Mouse (Mus musculus): ENCODE data around the gene Lrg1.

Lrg1 gene

DNA sequence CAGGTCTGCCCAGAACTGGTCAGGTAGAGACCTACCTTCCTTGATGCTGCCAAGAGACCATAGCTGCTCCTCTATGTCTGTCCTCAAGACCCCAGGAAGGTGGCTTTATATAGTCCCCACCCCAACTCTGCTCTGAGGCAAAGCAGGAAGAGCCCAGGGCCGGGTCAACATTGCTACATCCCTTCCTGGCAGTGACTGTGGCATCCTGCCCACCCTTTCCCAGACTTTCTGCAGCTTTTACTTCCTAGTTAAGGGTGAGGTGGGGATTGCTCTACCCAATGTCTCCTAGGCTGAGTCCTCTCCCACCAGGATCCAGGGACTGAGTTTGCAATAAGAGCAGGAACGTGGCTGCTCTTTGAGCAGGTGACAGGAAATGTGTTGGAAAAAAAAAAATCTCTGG lies at the start of gene Lrg1:
Lrg1 (minus strand) TSS at position 176 of the 400 bp plus-strand sequence.
- no peak for DNase-seq (ENCODE audit: low spot score)

DNA sequence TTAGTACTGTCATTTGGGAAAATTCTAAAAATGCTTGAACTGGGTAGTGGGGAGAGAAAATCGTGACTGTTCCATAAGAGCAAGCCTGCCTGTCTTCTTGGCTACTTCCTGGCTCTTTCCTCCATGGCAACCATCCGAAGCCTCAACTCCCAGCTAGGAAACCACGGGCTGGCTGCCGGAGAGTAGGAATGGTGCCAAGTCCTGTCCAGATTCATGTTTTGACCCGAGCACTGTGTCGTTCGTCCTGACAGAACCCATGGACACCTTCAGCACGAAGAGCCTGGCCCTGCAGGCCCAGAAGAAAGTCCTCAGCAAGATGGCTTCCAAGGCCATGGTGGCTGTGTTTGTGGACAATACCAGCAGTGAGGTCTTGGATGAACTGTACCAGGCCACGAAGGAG lies 49.7 kb upstream of the Lrg1 start:
- no peak for DNase-seq (ENCODE audit: low spot score)

DNA sequence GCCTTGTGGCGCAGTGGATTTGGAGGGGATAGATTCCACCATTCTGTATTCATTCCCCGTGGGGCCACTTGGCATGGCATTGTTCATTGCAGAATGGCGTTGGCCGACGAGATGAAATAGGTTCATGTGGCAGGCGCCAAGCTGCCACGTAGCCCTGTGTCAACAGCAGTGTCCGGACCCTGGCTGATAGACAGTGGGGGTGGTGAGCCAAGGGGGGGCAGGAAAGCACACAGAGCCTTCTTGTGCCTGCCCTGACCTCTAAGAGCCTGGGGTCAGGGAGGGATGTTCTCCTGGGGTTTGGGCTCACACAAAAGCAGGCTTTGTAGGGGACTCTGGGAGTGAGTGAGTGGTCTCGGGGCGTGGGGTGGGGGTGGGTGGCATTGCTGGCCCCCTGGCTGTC lies 48.8 kb upstream of the Lrg1 start:
- DNase-seq (ENCODE audit: low spot score) = no peak

DNA sequence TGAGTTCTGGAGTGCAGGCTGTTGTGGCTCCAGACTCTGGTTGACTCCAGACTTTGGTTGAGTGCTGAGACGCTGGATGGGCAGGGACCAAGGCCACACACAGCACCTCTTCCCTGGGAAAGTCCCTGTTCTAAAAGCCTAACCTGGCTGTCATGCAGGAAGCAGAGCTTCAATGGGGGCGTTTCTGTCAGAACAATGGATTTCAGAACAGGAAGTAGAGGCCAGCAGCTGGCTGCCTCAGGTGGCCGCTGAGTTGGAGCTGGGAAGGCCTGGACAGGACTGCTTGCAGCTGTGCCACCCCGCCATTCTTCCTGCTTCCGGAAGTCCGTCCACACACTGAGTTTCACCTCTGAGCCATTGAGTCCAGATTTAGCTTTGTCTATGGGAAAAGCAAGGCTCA lies 48.0 kb upstream of the Lrg1 start:
- DNase-seq (ENCODE audit: low spot score) = no peak

DNA sequence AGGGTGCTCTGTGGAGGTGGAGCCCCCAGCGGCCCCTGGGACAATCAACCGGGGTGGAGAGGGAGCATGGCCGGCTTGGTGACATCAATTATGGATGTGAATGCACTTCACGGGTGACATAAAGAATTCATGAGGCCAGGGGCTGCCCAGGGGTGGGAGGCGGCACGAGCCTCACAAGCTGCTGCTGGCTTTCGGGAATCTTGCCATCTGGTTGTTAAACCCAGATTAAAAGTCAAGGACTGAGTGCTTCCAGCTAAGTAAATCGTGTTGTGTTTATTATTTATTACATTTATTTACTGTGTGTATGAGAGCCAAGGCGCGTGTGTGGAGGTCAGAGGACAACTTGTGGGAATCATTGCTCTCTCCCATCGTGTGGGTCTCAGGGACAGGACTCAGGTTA lies 43.9 kb upstream of the Lrg1 start:
- no peak for DNase-seq (ENCODE audit: low spot score)

DNA sequence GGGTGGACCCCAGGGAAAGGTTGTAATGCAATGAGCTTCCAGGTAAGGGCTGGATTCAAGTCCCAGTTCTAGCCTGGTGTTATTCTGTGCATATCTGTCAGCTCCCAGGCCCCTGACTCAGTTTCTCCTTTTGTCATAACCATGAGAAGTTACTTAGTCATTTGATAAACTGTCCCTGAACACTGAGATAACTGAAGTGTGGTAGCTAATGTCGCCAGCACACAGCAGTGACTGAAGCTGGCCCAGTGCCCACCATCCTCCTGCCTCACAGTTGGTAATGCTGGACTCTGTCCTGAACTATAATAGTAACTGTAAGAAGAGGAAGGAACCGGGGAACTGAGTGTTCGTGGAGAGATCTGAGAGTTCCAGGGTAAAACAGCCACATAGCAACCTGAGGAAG lies 42.7 kb upstream of the Lrg1 start:
- DNase-seq (ENCODE audit: low spot score) = no peak

DNA sequence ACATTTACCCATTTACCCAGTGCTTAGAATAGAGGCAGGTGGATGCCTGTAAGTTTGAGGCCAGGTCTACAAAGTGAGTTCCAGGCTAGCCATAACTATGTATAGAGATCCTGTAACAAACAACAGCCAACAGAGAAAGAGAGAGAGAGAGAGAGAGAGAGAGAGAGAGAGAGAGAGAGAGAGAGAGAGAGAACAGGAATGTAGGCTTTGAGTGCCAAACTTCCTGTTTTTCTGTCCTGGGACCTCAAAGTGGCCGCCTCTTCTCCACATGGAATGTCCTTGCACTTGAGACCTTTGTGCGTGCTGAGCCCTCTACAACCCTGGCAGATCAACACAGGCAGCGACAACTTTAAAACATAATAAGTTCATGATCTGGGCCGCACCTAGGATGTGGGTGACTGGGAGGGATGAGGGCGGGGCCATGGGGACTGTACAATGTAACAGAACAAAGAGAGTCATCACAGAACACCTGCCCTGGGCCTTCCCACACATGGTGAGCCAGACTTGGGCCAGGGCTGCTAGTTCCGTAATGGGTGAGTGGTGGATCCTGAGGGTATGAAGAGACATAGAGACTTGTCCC lies 41.8 kb upstream of the Lrg1 start:
- no peak for DNase-seq (ENCODE audit: low spot score)

DNA sequence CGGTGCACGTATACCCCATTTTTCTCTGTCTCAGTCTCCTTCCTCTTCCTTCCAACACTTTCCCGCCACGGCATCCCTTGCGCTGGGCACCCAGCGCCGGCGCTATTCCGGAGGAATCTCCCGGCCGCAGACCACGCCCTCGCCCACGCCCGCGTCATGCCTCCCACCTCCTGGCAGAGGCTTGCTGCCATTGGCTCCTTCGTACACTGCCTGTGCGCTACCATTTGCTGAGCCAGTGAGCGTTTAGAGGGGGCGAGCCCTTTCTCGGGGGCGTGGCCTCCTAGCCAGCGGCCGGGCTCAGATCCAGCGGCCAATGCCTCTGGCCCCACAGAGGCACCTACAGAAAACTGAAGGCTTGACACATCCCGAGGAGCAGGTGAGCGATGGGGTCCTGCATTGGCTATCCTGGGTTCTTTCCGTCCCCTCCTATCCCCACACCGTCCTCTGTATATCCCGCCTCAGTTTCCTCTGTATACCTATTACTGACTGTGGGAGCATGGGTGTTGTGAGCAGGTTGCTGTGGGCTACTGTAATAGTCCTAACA lies 40.5 kb upstream of the Lrg1 start, which contains the start of gene Tnfaip8l1:
Tnfaip8l1 (plus strand) TSS at position 247 of the 544 bp plus-strand sequence.
- peak; percentile 88 for DNase-seq (ENCODE audit: low spot score)

DNA sequence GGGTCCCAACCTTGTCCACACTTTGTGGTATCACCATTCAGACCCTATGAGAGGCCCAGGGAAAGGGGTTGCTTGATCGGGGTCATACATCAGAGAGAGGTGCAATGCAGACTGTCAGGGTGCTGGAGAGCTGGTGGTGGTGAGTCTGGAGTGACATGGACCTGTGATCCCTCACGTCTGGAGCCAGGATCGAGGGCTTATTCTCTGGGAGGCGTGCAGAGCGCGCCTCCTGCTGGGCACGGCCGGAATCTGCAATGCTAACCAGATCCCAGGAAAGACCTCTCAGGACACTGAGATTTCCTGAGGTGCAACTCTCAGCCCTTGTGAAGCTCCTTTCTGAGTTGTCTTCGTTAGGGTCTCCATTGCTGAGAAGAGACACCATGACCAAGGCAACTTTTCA lies 37.9 kb upstream of the Lrg1 start:
- DNase-seq (ENCODE audit: low spot score) = peak; percentile 52

DNA sequence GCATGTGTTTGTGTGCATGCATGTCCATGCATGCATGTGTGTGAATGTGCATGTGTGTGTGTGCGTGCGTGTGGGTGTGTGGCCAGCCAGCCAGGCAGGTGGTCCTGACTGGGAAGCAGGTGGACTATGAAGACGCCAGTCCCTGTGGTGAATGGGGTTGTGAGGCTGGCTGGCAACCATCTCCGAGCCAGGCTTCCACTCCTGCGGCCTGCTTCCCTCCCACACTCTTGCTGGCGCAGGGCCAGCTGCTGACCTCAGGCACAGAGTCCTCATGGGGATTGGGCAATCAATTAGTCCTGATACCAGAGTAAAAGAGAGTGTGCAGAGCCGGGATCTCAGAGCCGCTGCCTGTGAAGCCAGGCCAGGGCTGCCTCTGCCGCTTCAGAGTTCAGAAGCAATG lies 31.8 kb upstream of the Lrg1 start:
- no peak for DNase-seq (ENCODE audit: low spot score)

DNA sequence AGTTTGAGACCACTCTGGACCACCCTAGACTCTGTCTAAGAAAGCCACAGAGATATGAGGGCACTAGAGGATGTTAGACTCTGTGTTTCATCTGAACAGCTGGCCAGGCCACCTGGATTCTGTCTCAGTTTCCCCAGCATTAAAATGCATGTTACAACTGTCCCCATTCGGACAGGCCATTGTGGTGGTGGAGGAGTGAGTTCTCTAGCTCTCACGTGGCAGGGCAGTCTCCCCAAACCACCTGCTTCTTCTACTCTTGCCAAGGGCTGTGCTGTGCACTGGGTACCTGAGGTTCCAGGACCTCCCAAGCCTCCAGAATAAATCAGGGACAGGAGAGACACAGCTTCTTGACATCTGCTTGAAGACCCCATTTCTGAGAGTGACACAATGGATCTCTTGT lies 28.1 kb upstream of the Lrg1 start:
- DNase-seq (ENCODE audit: low spot score) = no peak

DNA sequence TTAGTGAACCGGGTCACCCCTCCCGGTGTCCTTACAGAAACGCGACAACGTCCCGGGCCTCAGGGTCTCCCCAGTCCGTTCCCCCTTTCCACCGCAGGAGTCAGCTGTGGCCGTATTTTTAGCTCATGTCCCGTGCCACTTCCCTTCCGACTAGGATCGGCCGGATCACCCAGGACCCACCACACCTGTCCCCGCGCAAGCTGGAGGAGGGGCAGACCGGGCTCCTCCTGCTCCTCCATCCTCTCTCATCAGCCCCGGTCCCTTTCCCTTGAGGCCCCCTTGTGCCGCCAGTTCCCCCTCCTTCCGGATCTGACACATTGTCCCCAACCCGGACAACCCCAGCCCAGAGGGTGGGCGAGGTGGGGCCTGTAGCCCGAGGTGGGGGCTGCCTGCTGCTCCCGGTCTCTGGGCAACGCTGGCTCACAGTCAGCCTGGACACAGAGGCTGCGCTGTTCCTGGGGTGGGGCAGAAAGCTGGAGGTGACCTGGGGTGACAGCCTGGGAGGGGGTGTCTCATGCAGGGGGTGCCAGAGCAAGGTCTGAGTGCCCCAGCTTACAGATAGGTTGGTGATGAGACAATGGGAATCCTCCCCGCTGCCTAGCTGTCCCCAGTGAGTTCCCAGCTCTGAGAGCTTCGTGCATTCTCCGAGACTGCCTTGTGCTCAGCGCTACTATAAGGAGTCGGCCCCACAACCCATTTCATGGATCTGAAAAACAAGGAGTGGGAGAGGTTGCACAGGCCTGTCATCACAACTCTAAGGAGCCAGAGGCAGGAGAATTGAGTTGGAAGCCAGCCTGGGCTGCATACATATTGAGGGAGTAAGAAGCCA lies 27.2 kb upstream of the Lrg1 start:
- DNase-seq (ENCODE audit: low spot score) = no peak

DNA sequence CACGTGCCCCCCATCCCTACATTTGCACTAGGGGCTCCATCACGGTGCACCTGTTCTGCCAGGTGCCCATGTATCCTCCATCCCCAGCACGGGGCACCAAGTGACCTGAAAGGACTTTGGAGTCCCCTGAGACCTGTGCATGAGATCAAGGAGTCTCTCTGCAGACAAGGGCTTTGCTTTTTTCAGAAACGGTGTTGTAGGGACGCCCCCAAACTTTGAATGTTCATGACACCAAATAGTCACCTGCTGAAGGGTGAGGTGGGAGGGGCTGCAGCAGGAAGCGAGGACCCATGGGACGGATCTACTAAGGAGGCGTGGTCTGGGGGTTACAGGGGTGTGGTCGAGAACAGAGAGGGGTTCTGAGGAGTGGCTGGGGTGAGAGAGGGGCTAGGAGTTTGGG lies 26.5 kb upstream of the Lrg1 start:
- no peak for DNase-seq (ENCODE audit: low spot score)

DNA sequence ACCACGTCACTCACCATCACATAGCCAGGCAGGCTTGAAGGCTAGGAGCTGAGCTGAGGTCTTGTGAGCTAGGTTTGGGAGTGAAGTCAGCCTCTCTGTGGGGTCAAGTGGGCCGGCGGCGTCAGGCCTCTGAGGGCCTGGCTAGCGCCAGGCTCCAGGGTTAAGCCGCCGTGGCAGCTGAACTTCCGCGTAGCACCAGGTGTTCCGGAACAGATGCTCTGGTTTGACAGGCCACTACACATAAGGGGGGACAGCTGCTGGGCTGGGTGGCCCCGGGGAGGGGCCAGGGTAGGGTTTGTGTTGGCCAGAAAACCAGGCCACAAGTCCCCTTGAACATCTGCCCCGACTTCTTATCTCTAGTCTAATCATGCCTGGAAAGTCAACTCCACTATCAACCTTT lies 25.6 kb upstream of the Lrg1 start:
- DNase-seq (ENCODE audit: low spot score) = no peak

DNA sequence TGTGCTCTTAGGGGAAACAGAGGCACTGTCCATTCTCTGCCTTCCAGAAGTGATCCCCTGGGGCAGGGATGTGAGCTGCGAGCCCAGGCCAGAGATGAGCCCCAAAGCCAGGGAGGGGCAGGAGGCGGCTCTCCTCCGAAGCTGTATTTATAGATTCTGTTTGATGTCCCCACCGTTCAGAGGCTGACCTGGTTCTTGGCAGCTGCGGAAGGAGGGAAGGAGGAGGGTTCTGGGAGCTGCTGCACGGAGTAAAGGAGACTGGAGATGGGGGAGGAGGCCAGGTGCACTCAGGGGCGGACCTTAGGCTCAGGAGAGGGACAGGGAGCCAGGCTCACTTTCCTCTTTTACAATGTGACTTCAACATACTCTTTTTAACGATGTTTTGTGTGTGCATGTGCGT lies 24.3 kb upstream of the Lrg1 start:
- no peak for DNase-seq (ENCODE audit: low spot score)

DNA sequence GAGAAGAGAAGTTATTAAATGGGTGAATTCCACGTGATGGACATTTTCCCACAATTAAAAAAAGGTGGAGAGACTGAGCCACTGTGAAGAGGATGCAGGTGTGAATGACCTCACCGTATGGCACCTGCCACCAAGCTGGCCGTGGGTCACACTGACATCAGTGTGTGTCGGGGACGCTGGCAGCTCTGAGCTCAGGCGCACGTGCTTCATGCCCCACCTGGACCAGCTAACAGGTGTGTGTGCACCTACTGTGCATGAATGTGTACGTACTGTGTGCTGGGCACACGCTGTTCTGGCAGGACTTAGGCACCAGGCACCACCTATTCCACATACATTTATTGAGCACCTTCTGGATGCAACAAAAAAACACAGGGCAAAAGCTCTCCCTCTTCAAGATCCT lies 22.7 kb upstream of the Lrg1 start:
- DNase-seq (ENCODE audit: low spot score) = no peak

DNA sequence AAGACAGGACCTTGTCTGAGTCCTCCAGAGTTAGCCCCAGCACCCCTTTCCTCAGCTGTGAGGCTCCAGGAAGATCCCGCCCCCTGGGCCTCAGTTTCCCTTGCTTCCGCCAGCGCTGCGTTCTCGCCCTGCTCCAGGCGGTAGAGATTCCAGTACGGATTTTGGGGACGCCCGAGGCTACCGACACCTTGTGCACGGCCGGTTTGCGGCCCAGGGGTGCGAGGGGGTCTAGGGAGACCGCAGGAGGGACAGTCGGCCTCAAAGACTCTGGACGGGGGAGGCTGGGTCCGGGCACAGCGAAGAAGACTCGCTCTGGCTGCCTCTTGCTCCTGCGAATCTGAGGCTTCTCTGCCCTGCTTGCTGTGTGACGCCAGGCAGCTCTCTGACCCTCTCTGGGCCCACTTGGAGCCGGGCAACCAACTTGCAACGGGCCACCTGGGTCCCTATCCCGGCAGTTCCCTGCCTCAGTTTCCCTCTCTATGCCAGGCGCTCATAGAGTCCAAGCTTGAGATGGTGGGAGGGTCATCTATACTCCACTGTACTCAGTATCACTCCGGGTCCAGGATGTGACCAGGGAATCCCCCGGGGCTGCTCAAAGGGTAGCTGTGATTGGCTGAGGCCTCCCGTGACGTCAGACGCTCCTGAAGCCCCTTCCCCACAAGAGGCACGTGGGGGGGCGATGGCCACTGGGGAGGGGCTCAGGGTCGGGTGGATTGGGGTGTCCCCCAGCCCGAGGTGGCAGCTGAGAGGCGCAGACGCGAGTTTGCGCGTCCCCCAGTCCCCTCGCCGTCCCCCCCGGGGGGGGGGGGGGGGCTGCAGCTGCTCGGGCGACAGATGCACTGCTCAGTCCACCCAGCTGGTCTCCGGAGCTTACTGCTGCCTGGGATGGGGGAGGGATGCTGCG lies 20.2 kb upstream of the Lrg1 start:
- DNase-seq (ENCODE audit: low spot score) = no peak

DNA sequence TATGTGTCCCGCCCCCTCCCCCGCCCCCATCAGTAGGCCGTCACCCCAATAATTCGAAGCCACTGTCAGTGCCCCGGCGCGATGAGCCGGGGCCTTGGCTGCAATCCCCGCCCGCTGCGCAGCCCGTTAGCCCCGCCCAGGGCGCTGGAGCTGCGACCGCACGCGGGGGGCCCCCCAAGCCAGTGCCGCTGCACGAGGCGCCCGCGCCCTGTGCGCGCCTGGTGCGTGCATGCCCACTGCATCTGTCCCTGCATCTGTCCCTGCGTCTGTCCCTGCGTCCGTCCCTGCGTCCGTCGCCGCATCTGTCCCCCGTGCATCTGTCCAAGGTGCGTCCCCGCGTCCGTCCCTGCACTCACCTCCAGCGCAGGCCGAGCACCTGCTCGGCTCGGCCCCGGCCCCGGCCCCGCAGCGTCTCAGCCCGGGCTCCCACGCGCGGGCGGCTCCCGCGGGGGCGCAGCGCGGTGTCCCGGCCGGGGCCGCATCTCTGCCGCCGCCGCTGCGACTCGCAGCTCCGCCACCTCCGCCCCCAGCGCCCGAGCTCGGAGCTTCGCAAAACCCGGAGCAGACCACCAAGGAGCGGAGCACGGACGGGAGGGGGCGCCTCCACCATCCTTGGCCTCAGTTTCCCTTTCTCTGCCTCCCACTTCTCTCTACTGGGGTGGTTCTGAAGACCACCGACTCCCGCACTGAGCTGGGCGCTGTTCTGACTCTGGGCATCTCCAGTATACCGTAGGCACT lies 18.2 kb upstream of the Lrg1 start, which contains the start of gene Sema6b:
Sema6b (minus strand) TSS at position 486 of the 738 bp plus-strand sequence.
- peak; percentile 46 for DNase-seq (ENCODE audit: low spot score)

DNA sequence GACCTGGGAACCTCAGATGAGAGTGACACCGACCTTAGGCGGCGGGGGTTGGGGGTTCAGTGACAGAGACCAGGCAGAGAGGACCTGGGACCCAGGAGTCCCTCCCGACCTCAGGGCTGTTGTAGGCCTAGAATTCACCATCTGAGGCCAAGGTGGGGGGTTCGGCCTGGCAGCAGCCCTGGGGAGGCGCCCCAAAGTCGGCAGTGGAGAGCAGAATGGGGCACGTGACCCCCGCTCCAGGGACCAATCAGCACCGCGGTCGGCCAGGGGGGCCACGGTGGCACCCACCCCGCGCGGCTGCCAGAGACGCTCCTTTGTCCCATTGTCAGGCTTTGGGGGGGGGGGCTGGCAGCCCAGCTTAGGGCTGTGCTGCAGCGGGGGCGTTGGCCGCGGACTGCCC lies 17.6 kb upstream of the Lrg1 start:
- no peak for DNase-seq (ENCODE audit: low spot score)

DNA sequence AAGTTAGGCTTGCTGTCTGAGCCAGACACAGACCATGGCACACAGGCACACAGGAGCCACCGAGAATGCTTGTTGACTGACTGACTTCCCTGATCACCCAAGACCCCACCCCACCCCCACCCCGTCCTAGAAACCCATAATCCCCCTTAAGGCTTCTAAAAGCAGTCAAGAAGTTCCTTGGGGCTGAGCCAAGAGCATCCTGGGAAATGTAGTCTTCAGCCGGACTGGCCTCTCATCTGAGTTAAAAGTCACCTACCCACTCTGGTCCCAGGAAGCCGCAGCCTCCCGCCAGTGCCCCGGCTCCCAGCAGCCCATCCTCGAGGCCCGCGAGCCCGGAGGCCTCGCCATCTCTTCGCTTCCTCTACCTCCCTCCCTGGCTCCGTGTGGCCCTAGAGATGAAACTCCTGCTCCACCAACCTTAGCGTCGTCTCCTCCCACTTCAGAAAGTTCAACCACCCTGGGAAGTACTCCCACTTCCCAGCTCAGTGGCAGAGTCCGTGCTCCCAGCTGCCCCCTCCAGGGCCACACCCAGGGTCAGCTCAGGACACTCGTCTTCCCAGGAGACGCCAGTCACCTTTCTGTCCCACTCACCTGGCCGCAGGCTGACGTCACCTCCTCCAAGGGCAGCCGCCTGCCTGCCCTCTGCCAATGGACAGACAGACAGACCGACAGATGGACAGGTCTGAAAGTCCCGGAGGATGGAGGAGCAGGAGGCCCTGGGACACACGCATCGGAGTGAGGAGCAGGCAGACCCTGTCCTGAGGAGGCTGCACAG lies 16.2 kb upstream of the Lrg1 start:
- no peak for DNase-seq (ENCODE audit: low spot score)

DNA sequence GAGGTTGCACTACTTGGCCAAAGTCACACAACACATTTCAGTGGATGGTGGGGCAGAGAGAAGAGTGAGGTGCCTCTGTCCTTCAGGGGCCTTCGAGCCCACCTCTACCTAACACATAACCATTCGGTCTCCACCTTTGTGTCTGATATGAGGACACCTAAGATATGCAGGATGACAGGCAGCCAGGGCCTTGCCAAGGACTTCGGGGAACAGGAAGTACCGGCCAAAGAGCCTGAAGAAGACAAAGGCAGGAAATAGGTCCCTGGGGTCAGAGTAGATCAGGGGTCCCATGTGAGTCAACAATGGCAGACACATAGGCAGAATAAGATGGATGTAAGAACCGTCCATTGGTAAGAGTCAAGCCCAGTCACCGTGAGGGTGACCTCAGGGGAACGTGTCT lies 14.8 kb upstream of the Lrg1 start:
- no peak for DNase-seq (ENCODE audit: low spot score)
